Mouse (Mus musculus) 3134 (cell line): Measurements from ENCODE around the gene Boll.
A peak's percentile ranks its signal among the peaks of the same experiment; 100 is the strongest.

ENCODE experiments used
- DNase-seq: peaks from one replicate; pipeline ENCODE4 v3.0.0-alpha.2; 2011; ENCODE audit warnings: low spot score; ENCODE audit not compliant: insufficient read length; ENCODE audit errors: extremely low read depth

Boll gene

DNA sequence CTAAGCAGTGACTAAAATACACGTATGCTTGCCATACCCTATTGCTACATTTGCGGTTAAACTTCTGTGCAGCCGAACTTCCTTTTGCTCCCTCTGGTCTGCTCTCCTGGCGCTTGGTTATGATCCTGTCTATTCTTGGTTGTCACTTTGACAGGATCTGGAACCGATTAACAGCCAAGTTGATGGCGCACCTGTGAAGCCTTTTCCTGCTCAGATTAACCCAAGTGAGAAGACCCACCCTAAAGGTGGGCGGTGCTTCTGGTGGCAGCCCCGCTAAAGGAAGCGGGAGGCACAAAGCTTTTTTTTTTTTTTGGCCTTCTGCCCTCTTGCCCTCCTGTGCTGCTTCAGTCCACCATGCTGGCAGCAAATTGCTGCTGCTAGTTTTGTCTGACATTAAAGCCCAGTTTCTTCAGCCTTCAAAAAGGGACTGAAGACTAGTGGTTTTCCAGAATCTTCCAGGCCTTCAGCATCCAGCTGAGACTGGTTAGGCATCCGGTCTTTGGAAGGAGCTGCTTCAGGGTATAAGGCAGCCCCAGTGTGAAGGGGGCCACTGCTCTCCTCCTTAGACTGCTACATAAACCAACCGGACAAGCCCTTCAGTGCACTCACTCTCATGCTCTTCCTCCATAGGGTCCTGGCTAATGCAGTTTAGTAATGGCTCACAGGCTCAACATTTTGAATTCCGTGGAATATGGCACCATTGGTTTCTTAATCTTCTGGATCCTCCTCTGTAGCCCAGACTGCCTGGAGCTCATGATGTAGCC, 152.9 kb downstream of the Boll start:
- peak; percentile 42 for DNase-seq

DNA sequence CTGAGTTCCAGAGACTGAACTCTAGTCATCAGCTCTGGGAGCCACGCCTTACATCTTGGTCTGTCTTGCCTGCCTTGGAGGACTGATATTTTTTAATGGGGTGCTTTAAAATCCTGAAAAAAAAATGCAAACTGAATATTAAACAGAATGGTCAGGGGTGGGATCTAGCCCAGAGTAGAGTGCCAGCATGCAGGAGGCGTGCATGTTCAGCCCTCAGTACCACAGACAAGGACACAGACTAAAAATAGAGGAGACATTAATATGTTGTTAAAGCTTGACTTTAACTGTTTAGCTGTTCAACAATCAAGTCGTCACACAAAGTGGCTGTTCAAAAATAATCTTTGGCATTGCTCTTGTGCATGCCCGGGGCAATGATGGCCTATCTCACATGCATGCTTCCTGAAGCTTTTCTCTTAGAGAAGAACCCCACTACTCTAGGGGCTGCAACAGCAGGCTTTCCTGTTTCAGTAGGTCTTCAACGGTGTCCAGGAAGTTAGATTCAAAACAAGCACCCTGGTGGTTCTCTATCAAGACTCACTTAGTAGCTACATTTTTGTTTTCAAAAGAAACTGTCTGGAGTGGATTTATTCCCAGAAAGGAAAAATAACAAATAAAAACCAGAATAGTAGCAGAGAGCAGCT, 154.6 kb downstream of the Boll start:
- no peak for DNase-seq

DNA sequence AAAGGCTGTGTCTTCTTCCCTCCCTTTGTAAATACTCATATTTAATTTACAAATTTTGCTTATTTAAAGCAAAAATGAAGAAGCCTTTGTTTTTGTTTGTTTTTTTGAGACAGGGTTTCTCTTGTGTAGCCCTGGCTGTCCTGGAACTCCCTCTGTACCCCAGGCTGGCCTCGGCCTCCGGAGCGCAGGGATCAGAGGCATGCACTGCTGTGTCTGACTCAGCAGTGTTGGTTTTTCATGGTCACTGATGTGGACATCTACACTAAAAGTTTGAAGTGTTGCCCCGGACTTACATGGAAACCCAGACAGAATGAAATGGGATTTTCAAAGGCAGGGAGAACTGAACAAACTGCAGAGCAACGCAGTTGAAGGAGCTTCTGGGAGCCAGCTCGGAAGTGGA, 155.7 kb downstream of the Boll start:
- DNase-seq = no peak

DNA sequence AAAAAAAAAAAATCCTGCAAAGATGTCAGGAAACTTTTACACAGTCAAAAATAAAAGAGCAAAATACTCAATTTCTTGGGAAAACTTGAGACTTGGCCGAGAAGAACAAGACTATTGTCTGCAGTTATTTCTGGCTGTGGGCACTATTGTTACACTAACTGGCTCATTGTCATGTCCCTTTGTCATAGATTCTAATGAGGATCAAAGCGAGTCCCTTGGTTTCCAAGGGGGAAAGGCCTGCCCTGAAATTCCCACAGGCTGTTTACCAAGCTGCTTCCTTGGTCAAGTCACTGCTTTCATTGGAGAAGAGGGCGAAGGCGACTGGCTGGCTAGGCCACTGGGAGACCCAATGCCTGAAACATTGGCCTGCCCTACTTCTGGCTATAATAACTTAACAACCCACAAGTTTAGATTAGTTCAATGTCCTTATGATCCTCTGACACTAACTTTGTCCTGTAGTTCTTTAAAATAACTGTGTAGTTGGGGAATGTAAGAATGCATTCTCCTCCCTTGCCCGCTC, 157.4 kb downstream of the Boll start:
- no peak for DNase-seq

DNA sequence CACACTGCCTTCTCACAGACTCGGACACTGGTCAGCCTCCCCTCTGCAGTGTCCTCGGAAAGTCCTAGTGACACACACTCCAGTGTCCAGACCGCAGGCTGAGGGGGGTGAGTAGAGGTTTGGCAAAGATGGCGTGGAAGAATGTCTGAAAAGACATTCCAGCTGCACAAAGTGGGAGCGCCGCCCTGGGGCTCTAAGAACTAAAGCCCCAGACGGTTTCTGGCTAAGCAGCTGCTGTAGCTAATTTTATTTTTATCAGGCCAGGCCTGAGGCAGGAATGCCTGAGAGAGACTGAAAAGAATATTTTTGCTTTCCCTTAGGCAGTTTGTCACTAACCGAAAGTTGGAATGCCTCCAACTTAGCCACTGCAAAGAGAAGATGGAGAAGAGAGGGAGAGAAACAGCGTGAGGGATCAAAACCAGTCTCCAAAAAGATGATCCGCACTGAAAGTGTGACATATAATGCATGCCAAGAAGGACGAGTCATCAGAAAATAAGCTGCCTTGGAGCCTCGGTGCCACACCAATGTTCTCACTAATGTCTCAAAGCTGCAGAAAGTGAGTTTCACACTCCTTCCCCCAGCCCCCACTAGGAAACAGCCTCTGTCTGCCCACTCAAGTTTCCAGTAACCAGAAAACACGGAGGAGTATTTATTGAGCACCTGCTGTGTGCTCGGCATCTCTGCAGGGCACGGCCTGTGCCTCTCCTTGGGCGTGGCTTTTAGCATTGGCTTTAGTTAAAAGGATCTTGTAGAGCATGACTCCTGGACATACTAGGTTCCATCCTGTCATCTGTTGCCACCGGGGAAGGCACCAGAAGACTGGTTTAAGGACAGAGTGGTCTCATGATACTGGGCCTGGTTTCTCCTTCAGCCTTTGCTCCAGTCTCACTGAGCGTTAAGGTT, 161.2 kb downstream of the Boll start:
- DNase-seq = peak; percentile 76

DNA sequence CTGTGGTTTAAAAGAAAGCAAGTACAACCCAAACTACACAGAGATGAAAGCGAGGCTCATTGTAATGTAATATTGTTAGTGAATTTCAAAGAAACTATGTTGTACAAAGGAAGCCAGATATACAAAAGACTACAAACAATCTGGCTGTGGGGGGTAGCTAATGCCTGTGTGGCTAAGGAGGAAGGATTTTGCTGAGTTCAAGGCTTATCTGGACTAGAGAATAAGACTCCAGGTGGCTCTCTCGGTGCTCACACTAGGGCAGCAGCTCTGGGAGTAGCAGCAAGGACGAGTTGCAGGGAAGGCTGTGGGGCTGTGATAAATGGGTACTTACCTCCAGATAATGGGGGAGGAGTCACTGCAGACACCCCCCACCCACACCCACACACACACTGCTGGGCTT, 164.6 kb downstream of the Boll start:
- DNase-seq = no peak
